Mouse (Mus musculus): Measurements from ENCODE around the gene Rdh14.

DNA sequence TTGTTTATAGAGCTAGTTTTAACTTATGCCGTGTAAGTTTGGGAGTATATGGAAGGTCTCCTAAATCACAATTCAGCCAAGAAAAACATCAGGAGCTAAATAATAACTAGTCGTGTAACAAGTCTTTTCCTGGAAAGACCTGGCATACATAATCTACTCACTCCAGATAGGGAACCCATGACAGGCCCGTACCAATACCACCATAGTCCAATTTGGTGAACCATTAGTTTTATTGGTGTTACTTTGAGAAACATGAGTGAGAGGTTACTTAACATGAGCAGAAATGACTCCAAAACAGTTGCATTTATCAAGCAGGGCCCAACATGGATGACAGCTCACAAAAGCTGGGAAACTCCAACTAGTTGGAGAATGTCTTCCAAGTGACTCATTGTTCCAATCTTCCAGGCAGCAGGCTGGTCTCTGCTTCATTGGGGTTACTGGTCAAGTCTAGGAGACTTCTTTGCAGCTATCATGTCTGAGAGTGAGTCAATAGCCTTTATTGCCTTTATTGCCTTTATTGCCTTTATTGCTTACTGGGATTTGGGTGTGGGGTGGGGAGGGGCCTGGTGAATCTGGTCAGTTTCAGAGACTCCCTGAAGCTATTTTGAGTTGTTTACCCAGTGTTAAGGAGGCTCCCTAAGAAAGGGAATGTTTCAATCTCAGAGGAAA, 20.1 kb downstream of the Rdh14 start:
- no peak for TF ChIP-seq CTCF (IDR thresholded peaks at IDR 0.05; ENCODE audit: low read depth)
- no peak for TF ChIP-seq EP300 (IDR thresholded peaks at IDR 0.05; ENCODE audit: low read depth)

Data from liver, embryonic 14.5 days (tissue).